Mouse (Mus musculus) olfactory bulb, adult 2 months (tissue): ENCODE data around the gene Shq1. TPM values are rescaled to one million over a fixed set of nuclear protein-coding genes. Genes with fewer than 3 reads are reported as not detected.

Experiments
- H3K27ac ChIP-seq: fragments of 200-500 bp; 2 replicates; pipeline ENCODE4 v1.5.1; 2012; ENCODE audit warnings: low read depth, low read length; ENCODE audit not compliant: insufficient read depth
- H3K4me1 ChIP-seq: fragments of 200-500 bp; 2 replicates; pipeline ENCODE4 v1.6.1; 2012; ENCODE audit warnings: low read length; ENCODE audit not compliant: control insufficient read depth, insufficient read depth
- H3K4me3 ChIP-seq: fragments of 200-500 bp; 2 replicates; pipeline ENCODE4 v1.5.1; 2012; ENCODE audit warnings: mild to moderate bottlenecking, low read depth, low read length, moderate library complexity; ENCODE audit not compliant: insufficient read depth
- CTCF ChIP-seq: fragments of 200-500 bp; IDR thresholded peaks from 2 replicates; pipeline ENCODE4 v1.5.1; 2012; ENCODE audit warnings: low read depth, mild to moderate bottlenecking, low read length, moderate library complexity; ENCODE audit not compliant: insufficient read depth
- POLR2A ChIP-seq: fragments of 200-500 bp; IDR thresholded peaks from 2 replicates; pipeline ENCODE4 v1.6.1; 2012; ENCODE audit warnings: mild to moderate bottlenecking, low read depth, low read length, moderate library complexity; ENCODE audit not compliant: insufficient read depth
- WGBS: fragments of 180-500 bp; shearing (Covaris S2); methylation state at CpG from one replicate; pipeline ENCODE4 v1.1.7; 2018; 5-methylcytosine and 5-hydroxymethylcytosine counted together
- polyA plus RNA-seq: library from polyadenylated mRNA; stranded (reverse); fragments of >200 nt; gene quantifications from 2 replicates; pipeline ENCODE4 v1.2.4, GENCODE M21; 2012; ENCODE audit warnings: low replicate concordance; ENCODE audit not compliant: missing spikeins, insufficient read depth, insufficient read length

The Shq1 gene
- polyA plus RNA-seq, 1 experiment: not detected

- 98% methylated on average over 3 of the region's 3 CpGs for WGBS
- Histone ChIP-seq H3K4me1 (no peaks in the 10 kb centered on the region), H3K4me3 (no peak overlapping the region), H3K27ac (no peak overlapping the region)
- TF ChIP-seq CTCF (no peak), POLR2A (no peak)
Measured at GRCm38 (mm10) chr6:100588876-100589275, 82.1 kb downstream of the Shq1 start.

DNA sequence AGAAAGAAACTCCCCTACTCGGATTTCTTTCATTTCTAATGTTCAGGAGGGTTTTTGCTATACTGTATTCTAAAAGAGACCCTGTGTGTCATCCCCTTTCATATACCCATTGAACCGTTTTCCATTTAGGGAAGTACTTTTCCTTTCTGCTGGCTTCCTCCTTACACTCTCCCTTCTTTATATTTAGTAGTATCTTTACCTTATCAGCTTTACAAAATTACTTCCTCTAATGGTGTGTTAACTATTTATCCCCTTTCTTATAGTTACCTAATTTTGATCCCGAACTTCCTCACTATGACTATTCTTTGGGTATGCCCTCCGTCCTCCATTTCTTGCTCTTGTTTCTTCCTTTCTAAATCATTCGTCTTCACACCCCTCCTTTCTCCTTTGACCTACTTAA is 84.2 kb downstream of the Shq1 start:
- Histone ChIP-seq H3K27ac (no peak overlapping the region), H3K4me3 (no peak overlapping the region), H3K4me1 (peaks cover 3% of the 10 kb centered on the region)
- no peak for TF ChIP-seq POLR2A
- TF ChIP-seq CTCF: no peak
- WGBS: 95% methylated on average over 5 of the region's 5 CpGs

- 93% methylated on average over 2 of the region's 2 CpGs for WGBS
Measured at GRCm38 (mm10) chr6:100581951-100582350, 89.0 kb downstream of the Shq1 start.

GRCm38 (mm10) chr6:100581056-100581455 is 89.9 kb downstream of the Shq1 start:
- TF ChIP-seq CTCF (no peak), POLR2A (no peak; the same call in 1 of the 2 replicates)
- Histone ChIP-seq H3K27ac (no peak overlapping the region), H3K4me1 (peaks cover 8% of the 10 kb centered on the region), H3K4me3 (no peak overlapping the region)

More at GRCm38 (mm10) chr6:100581951-100582350, 89.0 kb downstream of the Shq1 start:
- Histone ChIP-seq H3K4me1 (peaks cover 8% of the 10 kb centered on the region), H3K4me3 (no peak overlapping the region), H3K27ac (0 out of 2 replicates have a peak overlapping the region, but pooled peaks have one; percentile 13)
- TF ChIP-seq POLR2A (no peak), CTCF (no peak)

DNA sequence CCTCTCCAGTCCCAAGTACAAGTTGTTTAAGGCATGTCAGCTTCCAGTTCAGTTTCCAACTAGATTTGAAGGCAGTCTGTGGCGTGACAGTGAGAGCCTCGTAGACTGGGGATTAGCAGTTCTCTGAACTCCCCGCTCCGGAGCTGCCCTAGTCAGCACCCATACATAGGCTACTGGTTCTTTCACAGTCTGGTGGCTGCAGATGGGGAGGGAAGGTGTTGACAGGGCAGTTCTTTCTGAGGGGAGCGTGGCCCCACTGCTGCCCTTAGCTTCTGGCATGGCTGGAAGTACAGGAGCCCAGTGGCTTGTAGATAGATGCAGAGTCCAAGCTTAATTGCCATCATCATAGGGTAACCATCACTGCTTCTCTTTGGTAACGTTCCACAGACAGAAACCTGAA is 93.4 kb downstream of the Shq1 start:
- 96% methylated on average over 6 of the region's 6 CpGs for WGBS
- H3K4me1 ChIP-seq: peaks cover 8% of the 10 kb centered on the region
- H3K4me3 ChIP-seq: no peak overlapping the region
- no peak overlapping the region for H3K27ac ChIP-seq
- no peak for TF ChIP-seq POLR2A
- TF ChIP-seq CTCF: no peak

- 86% methylated on average over 6 of the region's 6 CpGs for WGBS
- H3K4me3 ChIP-seq: no peak overlapping the region
- H3K27ac ChIP-seq: no peak overlapping the region
- H3K4me1 ChIP-seq: peaks cover 9% of the 10 kb centered on the region
- no peak for TF ChIP-seq POLR2A
- no peak for TF ChIP-seq CTCF
Measured at GRCm38 (mm10) chr6:100576171-100576570, 94.8 kb downstream of the Shq1 start.

DNA sequence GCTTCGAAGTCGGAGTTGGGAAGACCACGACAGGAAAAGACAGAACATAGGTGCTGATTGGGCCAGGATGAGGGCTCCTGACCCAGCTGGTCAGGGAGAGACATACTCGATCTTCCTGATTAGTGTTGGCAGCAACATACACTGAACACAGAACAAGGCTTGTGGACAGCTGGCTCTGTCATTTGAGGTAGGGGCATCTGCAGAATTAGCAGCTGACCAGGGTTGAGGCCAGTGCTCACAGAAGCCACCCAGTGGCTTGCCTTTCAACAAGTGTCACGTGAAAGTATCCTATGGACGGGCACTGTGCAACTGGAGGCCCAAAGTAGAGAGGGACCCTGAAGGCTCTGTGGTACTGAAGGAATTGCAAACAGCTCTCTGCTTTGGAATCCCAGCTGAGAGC is 104.2 kb downstream of the Shq1 start:
- Histone ChIP-seq H3K27ac (no peak overlapping the region), H3K4me3 (no peak overlapping the region), H3K4me1 (peaks cover 21% of the 10 kb centered on the region)
- TF ChIP-seq CTCF (no peak), POLR2A (no peak)
- 92% methylated on average over 6 of the region's 6 CpGs for WGBS

DNA sequence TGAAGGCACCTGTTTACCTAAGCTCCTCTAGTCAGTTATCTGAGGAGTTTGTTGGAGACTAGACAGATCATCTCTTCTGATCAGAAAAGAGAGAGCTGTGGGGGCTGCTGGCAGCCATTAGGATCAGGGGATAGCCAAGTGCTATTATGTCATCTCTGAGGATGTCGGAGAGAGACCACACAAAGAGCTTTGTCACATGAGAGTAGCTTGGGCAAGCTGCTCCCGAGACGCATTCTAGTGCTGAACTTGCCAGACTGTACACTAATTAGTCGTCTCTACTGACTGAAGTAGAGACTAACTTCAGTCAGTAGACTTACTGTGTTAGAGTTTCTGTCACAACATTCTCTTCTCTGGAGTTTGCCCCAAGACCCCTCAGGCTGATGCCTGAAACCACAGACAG is 106.4 kb downstream of the Shq1 start:
- TF ChIP-seq POLR2A: no peak
- TF ChIP-seq CTCF: no peak
- H3K4me1 ChIP-seq: peaks cover 17% of the 10 kb centered on the region
- no peak overlapping the region for H3K27ac ChIP-seq
- H3K4me3 ChIP-seq: no peak overlapping the region
- 71% methylated on average over 4 of the region's 4 CpGs for WGBS

DNA sequence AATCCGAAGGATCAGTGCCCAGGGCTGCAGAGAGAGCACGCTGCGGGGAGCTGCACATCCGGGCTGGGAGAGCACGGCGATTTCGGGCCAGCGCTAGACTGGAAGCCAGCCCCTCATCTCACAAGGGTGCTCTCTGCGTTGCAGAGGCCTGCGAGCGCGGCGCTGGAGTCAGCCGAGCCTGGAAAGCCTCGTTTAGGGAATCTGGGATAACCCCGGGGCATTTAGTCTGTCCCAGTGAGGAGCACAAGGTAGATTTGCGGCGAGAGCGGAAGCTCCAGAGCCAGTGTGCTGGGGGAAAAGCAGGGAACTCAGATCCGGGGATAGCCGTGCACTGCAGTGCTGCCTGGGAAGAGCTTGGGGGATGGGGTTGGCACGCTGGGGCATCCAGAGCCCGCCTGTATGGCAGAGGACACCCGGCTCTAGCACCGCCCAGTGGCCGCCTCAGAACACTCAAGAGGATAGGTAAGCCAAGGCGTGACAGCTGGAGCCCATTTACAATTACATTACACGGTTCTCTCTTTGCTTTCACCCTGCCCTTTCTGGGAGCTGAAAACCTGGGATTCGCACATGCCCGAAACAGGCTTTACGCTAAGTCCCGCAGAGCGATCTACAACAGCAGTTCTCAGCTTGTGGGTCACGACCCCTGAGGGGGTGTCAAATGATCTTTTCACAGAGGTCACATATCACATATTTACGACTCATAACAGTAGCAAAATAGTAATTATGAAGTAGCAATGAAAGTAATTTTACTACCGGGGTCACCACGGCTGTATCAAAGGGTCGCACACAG is 107.2 kb downstream of the Shq1 start:
- Histone ChIP-seq H3K27ac (peak overlapping the region; percentile 61), H3K4me3 (peak overlapping the region; percentile 48), H3K4me1 (peaks cover 19% of the 10 kb centered on the region)
- WGBS: 13% methylated on average over 38 of the region's 38 CpGs
- TF ChIP-seq POLR2A (no peak), CTCF (peak; percentile 42; the same call in 1 of the 2 replicates)
